Mouse (Mus musculus): ENCODE measurements around the gene Baiap2l1. TPM values are rescaled to one million over a fixed set of nuclear protein-coding genes. Genes with fewer than 3 reads are reported as not detected.

The Baiap2l1 gene
- polyA plus RNA-seq (2014; fragmentation: Nextera tagmentation; extraction: Ambion mirVana), result 1.8 and 2.1 TPM in 2 replicates

- ATAC-seq (ENCODE audit: low FRiP score), result peak; percentile 83
- WGBS, result under 1% methylated on average over 60 of the region's 60 CpGs
- Histone ChIP-seq H3K27me3 (ENCODE audit: control insufficient read depth, insufficient read depth, low read length) (peaks cover 36% of the 10 kb centered on the region), H3K9me3 (ENCODE audit: control insufficient read depth, low read length) (no peaks in the 10 kb centered on the region), H3K9ac (peak within 1 kb of the TSS; percentile 16; the same call in 1 of the 2 replicates), H3K27ac (no peak within 1 kb of the TSS), H3K4me2 (replicated peaks) (peak within 1 kb of the TSS; percentile 97), H3K4me3 (replicated peaks; ENCODE audit: low read length) (peak within 1 kb of the TSS; percentile 48), H3K4me1 (replicated peaks; ENCODE audit: control insufficient read depth, insufficient read depth, low read length) (0 out of 2 replicates have a peak, but pooled peaks cover 6% of the 10 kb centered on the region), H3K36me3 (replicated peaks; ENCODE audit: control insufficient read depth, insufficient read depth) (no peaks in the 10 kb centered on the region)
- peak; percentile 57 for DNase-seq (ENCODE audit: low spot score)
Measured at GRCm38 (mm10) chr5:144357881-144358591, at the start of gene Baiap2l1. Gene Baiap2l1, minus strand, starts transcription at chr5:144358112.

DNA sequence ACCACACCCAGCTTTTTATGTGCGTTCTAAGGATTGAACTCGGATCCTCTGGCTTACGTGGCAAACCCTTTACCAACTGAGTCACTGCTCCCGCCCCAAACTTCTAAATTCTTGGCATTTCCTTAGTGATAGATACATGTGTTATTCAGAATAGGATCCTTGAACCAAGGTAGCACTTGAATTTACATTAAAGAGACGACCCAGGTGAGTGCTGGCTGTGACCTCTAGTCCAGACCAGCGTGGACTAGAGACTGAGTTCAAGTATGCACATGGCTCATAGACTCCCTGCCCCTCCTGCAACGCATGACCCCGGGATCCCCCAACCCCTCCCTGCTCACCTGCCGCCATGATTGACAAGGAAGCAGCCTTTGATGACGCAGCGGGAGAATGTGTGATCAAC lies 48.3 kb upstream of the Baiap2l1 start:
- ATAC-seq (ENCODE audit: low FRiP score) (no peak), DNase-seq (ENCODE audit: low spot score) (no peak)
- H3K27me3 ChIP-seq (ENCODE audit: control insufficient read depth, insufficient read depth, low read length), result no peaks in the 10 kb centered on the region
- H3K9me3 ChIP-seq (ENCODE audit: control insufficient read depth, low read length), result no peaks in the 10 kb centered on the region
- no peak overlapping the region for H3K4me2 ChIP-seq (replicated peaks)
- WGBS, result 88% methylated on average over 11 of the region's 11 CpGs
- H3K4me1 ChIP-seq (replicated peaks; ENCODE audit: control insufficient read depth, insufficient read depth, low read length), result no peaks in the 10 kb centered on the region
- H3K9ac ChIP-seq, result no peak overlapping the region
- H3K4me3 ChIP-seq (replicated peaks; ENCODE audit: low read length), result no peak overlapping the region
- H3K27ac ChIP-seq, result no peak overlapping the region
- no peaks in the 10 kb centered on the region for H3K36me3 ChIP-seq (replicated peaks; ENCODE audit: control insufficient read depth, insufficient read depth)

- DNase-seq (ENCODE audit: low spot score) (no peak), ATAC-seq (ENCODE audit: low FRiP score) (no peak)
- no peaks in the 10 kb centered on the region for H3K4me1 ChIP-seq (replicated peaks; ENCODE audit: control insufficient read depth, insufficient read depth, low read length)
- no peaks in the 10 kb centered on the region for H3K27me3 ChIP-seq (ENCODE audit: control insufficient read depth, insufficient read depth, low read length)
- WGBS, result 23% methylated on average over 5 of the region's 5 CpGs
- no peaks in the 10 kb centered on the region for H3K36me3 ChIP-seq (replicated peaks; ENCODE audit: control insufficient read depth, insufficient read depth)
- H3K27ac ChIP-seq, result no peak overlapping the region
- H3K9me3 ChIP-seq (ENCODE audit: control insufficient read depth, low read length), result no peaks in the 10 kb centered on the region
- H3K4me3 ChIP-seq (replicated peaks; ENCODE audit: low read length), result no peak overlapping the region
- H3K4me2 ChIP-seq (replicated peaks), result no peak overlapping the region
- no peak overlapping the region for H3K9ac ChIP-seq
Measured at GRCm38 (mm10) chr5:144400821-144401220, 42.9 kb upstream of the Baiap2l1 start.

GRCm38 (mm10) chr5:144397566-144397965 lies 39.7 kb upstream of the Baiap2l1 start:
- no peak overlapping the region for H3K27ac ChIP-seq
- no peak overlapping the region for H3K9ac ChIP-seq
- no peaks in the 10 kb centered on the region for H3K36me3 ChIP-seq (replicated peaks; ENCODE audit: control insufficient read depth, insufficient read depth)
- DNase-seq (ENCODE audit: low spot score), result no peak
- H3K9me3 ChIP-seq (ENCODE audit: control insufficient read depth, low read length), result no peaks in the 10 kb centered on the region
- H3K4me1 ChIP-seq (replicated peaks; ENCODE audit: control insufficient read depth, insufficient read depth, low read length), result no peaks in the 10 kb centered on the region
- no peak overlapping the region for H3K4me2 ChIP-seq (replicated peaks)
- H3K4me3 ChIP-seq (replicated peaks; ENCODE audit: low read length), result no peak overlapping the region
- H3K27me3 ChIP-seq (ENCODE audit: control insufficient read depth, insufficient read depth, low read length), result no peaks in the 10 kb centered on the region
- ATAC-seq (ENCODE audit: low FRiP score), result no peak
- 49% methylated on average over 6 of the region's 9 CpGs for WGBS

DNA sequence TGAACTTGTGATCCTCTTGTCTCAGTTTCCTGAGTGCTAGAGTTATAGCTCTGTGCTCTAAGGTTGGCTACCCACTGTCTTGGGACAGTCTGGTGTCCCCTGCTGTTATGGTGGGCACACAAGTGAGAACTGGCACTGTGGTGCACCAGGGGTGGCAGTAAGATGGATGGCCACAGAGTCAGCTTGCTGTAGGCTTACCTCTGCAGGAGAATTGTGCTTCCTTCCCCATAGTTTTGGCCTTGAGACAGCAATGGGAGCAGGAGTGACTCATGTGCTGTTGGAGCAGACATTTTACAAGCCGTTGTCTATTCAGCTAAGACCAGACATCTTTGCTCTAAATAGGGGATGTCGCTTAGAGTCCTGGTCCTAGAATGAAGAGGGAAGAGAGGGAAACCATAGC lies 36.2 kb upstream of the Baiap2l1 start:
- DNase-seq (ENCODE audit: low spot score), result no peak
- H3K9me3 ChIP-seq (ENCODE audit: control insufficient read depth, low read length), result no peaks in the 10 kb centered on the region
- no peaks in the 10 kb centered on the region for H3K4me1 ChIP-seq (replicated peaks; ENCODE audit: control insufficient read depth, insufficient read depth, low read length)
- H3K27me3 ChIP-seq (ENCODE audit: control insufficient read depth, insufficient read depth, low read length), result no peaks in the 10 kb centered on the region
- WGBS, result 87% methylated on average over 2 of the region's 2 CpGs
- H3K4me2 ChIP-seq (replicated peaks), result no peak overlapping the region
- ATAC-seq (ENCODE audit: low FRiP score), result no peak
- H3K36me3 ChIP-seq (replicated peaks; ENCODE audit: control insufficient read depth, insufficient read depth), result no peaks in the 10 kb centered on the region
- no peak overlapping the region for H3K9ac ChIP-seq
- no peak overlapping the region for H3K27ac ChIP-seq
- H3K4me3 ChIP-seq (replicated peaks; ENCODE audit: low read length), result no peak overlapping the region

GRCm38 (mm10) chr5:144387851-144388250 lies 29.9 kb upstream of the Baiap2l1 start:
- Histone ChIP-seq H3K27ac (no peak overlapping the region), H3K4me3 (replicated peaks; ENCODE audit: low read length) (no peak overlapping the region), H3K4me1 (replicated peaks; ENCODE audit: control insufficient read depth, insufficient read depth, low read length) (no peaks in the 10 kb centered on the region), H3K36me3 (replicated peaks; ENCODE audit: control insufficient read depth, insufficient read depth) (no peaks in the 10 kb centered on the region), H3K27me3 (ENCODE audit: control insufficient read depth, insufficient read depth, low read length) (no peaks in the 10 kb centered on the region), H3K4me2 (replicated peaks) (no peak overlapping the region), H3K9me3 (ENCODE audit: control insufficient read depth, low read length) (no peaks in the 10 kb centered on the region), H3K9ac (no peak overlapping the region)
- DNase-seq (ENCODE audit: low spot score), result peak; percentile 90
- peak; percentile 72; the same call in 1 of the 2 replicates for ATAC-seq (ENCODE audit: low FRiP score)
- 8% methylated on average over 6 of the region's 6 CpGs for WGBS

GRCm38 (mm10) chr5:144383936-144384335 lies 26.0 kb upstream of the Baiap2l1 start:
- 79% methylated on average over 3 of the region's 3 CpGs for WGBS
- Histone ChIP-seq H3K4me2 (replicated peaks) (no peak overlapping the region), H3K4me3 (replicated peaks; ENCODE audit: low read length) (no peak overlapping the region), H3K36me3 (replicated peaks; ENCODE audit: control insufficient read depth, insufficient read depth) (no peaks in the 10 kb centered on the region), H3K4me1 (replicated peaks; ENCODE audit: control insufficient read depth, insufficient read depth, low read length) (no peaks in the 10 kb centered on the region), H3K9me3 (ENCODE audit: control insufficient read depth, low read length) (no peaks in the 10 kb centered on the region), H3K27ac (no peak overlapping the region), H3K9ac (no peak overlapping the region), H3K27me3 (ENCODE audit: control insufficient read depth, insufficient read depth, low read length) (no peaks in the 10 kb centered on the region)
- DNase-seq (ENCODE audit: low spot score), result no peak
- no peak for ATAC-seq (ENCODE audit: low FRiP score)

GRCm38 (mm10) chr5:144381782-144382181 lies 23.9 kb upstream of the Baiap2l1 start:
- H3K9ac ChIP-seq, result no peak overlapping the region
- H3K4me1 ChIP-seq (replicated peaks; ENCODE audit: control insufficient read depth, insufficient read depth, low read length), result no peaks in the 10 kb centered on the region
- DNase-seq (ENCODE audit: low spot score) (no peak), ATAC-seq (ENCODE audit: low FRiP score) (no peak)
- no peaks in the 10 kb centered on the region for H3K36me3 ChIP-seq (replicated peaks; ENCODE audit: control insufficient read depth, insufficient read depth)
- no peak overlapping the region for H3K27ac ChIP-seq
- 76% methylated on average over 3 of the region's 3 CpGs for WGBS
- no peaks in the 10 kb centered on the region for H3K27me3 ChIP-seq (ENCODE audit: control insufficient read depth, insufficient read depth, low read length)
- H3K4me3 ChIP-seq (replicated peaks; ENCODE audit: low read length), result no peak overlapping the region
- H3K4me2 ChIP-seq (replicated peaks), result no peak overlapping the region
- H3K9me3 ChIP-seq (ENCODE audit: control insufficient read depth, low read length), result no peaks in the 10 kb centered on the region

- Histone ChIP-seq H3K27ac (no peak overlapping the region), H3K9me3 (ENCODE audit: control insufficient read depth, low read length) (no peaks in the 10 kb centered on the region), H3K4me1 (replicated peaks; ENCODE audit: control insufficient read depth, insufficient read depth, low read length) (no peaks in the 10 kb centered on the region), H3K4me2 (replicated peaks) (no peak overlapping the region), H3K4me3 (replicated peaks; ENCODE audit: low read length) (no peak overlapping the region), H3K9ac (no peak overlapping the region), H3K27me3 (ENCODE audit: control insufficient read depth, insufficient read depth, low read length) (no peaks in the 10 kb centered on the region), H3K36me3 (replicated peaks; ENCODE audit: control insufficient read depth, insufficient read depth) (no peaks in the 10 kb centered on the region)
- no peak for DNase-seq (ENCODE audit: low spot score)
- ATAC-seq (ENCODE audit: low FRiP score), result no peak
- WGBS, result 92% methylated on average over 7 of the region's 7 CpGs
Measured at GRCm38 (mm10) chr5:144380689-144381088, 22.8 kb upstream of the Baiap2l1 start.

Measured in hindbrain, embryonic 14.5 days (tissue).